Mouse (Mus musculus) macrophage (primary cell): ENCODE results near the gene Asf1b. TPM values are rescaled to one million over a fixed set of nuclear protein-coding genes. Genes with fewer than 3 reads are reported as not detected.
A peak's percentile ranks its signal among the peaks of the same experiment; 100 is the strongest.

Source experiments
- H3K27ac ChIP-seq: fragments of 350-480 bp; formaldehyde crosslinking; 2 replicates; pipeline ENCODE4 v1.9.0; 2021
- H3K36me3 ChIP-seq: fragments of 350-480 bp; formaldehyde crosslinking; 2 replicates; pipeline ENCODE4 v1.9.0; 2021; ENCODE audit errors: inconsistent target
- H3K4me3 ChIP-seq: fragments of 350-480 bp; formaldehyde crosslinking; 2 replicates; pipeline ENCODE4 v1.9.0; 2021; ENCODE audit errors: inconsistent target
- H3K79me2 ChIP-seq: fragments of 350-480 bp; formaldehyde crosslinking; 2 replicates; pipeline ENCODE4 v1.9.0; 2021; ENCODE audit errors: inconsistent target
- WGBS: methylation state at CpG from one replicate; pipeline ENCODE4 v1.1.7; 2026; ENCODE audit warnings: inconsistent platforms; ENCODE audit not compliant: missing documents; 5-methylcytosine and 5-hydroxymethylcytosine counted together
- polyA plus RNA-seq: library from polyadenylated mRNA; stranded (reverse); fragments of 250-400 nt; gene quantifications from 3 replicates; pipeline ENCODE4 v1.2.4, GENCODE M21; 2018; ENCODE audit warnings: inconsistent platforms
- total RNA-seq, 78 experiments: library from RNA; depleted of rRNA; stranded (reverse); fragments of 250-400 nt; gene quantifications; 1 replicate in 9 of 78; 2 replicates in 24 of 78; 3 replicates in 43 of 78; 4 replicates in 2 of 78; pipeline ENCODE4 v1.2.4; 2018; ENCODE audit warnings: inconsistent platforms in 56 of 78

Gene Asf1b
- total RNA-seq (2018; cell fraction: chromatin; rRNA removed), result 1 to 10 TPM in 12 of 26 experiments, under 1 TPM in 4, not detected in 10; 0.40 to 3.9 (median 1.8) TPM
- 1 to 10 TPM; 2.9 to 7.2 (median 4.6) TPM for total RNA-seq (2018; cell fraction: cytosol; rRNA removed)
- 10 to 100 TPM in 1 of 26 experiments, 1 to 10 TPM in 17, under 1 TPM in 7, not detected in 1; 0.30 to 11.5 (median 2.8) TPM for total RNA-seq (2018; cell fraction: nucleus; rRNA removed)
- polyA plus RNA-seq, result 3.8 to 22.0 TPM (median 9.5 TPM) in 3 replicates

DNA sequence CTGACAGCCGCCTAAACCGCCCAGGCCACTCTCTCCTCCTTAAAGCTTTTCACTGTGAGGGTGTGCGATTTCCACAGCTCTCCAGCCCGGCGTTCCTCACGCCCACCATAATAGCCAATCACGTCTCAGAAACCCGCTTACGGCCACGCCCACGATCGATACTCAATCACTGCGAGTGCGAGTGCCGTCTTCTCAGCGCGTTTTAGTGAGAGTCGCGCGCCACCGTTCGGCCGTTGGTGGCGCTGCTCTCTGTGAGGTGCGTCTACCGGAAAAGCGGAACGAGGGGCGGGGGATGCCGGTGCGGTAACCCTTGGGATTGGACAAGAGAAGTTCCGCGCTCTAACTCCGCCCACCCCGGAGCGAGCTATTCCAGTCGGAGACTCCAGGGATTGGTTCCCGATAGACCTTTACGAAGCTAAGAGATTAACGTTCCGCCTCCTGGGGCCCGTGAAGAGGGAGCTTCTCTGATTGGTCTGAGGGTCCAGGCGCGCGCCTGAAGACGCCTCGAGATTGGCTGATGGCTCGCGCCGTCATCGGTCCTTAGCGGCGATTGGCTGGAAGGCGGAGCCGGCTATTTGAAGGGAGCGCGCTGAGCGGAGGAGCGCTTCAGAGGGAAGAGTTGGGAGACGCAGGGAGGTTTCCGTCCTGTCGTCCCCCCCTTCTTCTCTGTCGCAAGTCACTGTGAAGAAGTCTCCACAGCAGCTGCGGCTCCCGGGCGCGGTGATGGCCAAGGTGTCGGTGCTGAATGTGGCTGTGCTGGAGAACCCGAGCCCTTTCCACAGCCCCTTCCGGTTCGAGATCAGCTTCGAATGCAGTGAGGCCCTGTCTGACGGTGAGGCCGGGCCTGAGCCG, at the start of gene Asf1b, which contains the start of gene Gm10644:
Gene Asf1b (plus strand): TSS at position 402 of the 852 bp plus-strand sequence.
Gene Gm10644 (minus strand): TSS at position 100 of the 852 bp plus-strand sequence.
- Histone ChIP-seq H3K27ac (peak within 1 kb of the TSS; percentile 45), H3K4me3 (peak within 1 kb of the TSS; percentile 71), H3K79me2 (peaks cover 48% of the 10 kb centered on the region), H3K36me3 (no peaks in the 10 kb centered on the region)
- WGBS, result under 1% methylated on average over 74 of the region's 75 CpGs

DNA sequence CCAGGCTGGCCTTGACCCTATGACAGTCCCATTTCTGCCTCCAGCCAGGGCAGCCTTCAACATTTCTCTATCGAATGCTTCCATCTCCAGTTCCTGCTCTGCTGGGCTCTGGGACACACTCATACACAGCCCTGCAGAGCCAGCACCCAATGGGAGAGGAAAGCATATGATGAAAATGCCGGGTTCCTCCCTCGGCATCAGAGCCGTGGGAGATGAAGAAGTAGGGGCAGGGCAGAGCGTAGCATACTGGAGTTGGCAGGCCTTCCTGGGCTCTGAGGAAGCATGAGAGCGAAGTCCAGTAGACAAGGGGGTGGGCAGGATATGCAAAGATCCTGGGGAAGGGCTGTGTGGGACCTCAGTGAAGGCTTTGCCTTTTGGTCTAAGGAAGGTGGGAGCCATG, 46.7 kb upstream of the Asf1b start:
- WGBS, result 83% methylated on average over 6 of the region's 6 CpGs
- H3K4me3 ChIP-seq, result no peak overlapping the region
- no peaks in the 10 kb centered on the region for H3K36me3 ChIP-seq
- H3K79me2 ChIP-seq, result no peaks in the 10 kb centered on the region
- no peak overlapping the region for H3K27ac ChIP-seq

DNA sequence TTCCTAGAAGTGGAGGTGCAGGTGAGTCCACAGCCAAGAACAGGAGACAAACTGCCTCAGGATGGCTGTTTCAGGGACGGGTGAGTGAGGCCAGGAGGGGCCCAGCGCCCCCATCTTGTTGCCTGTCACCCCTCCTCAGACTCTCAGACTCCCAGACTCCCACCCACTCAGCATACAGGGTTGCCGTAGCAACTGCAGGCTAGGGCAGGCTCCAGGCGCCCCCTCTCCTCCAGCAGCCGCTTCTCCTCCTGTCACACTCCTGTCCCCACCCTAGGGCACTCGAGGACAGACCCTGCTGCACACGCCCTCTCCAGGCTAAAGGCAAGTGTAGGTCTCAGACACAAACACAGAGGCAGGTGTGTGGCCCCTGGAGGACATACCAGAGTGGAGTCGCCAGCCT, 46.0 kb upstream of the Asf1b start:
- Histone ChIP-seq H3K27ac (no peak overlapping the region), H3K36me3 (no peaks in the 10 kb centered on the region), H3K4me3 (no peak overlapping the region), H3K79me2 (no peaks in the 10 kb centered on the region)
- 86% methylated on average over 8 of the region's 8 CpGs for WGBS

DNA sequence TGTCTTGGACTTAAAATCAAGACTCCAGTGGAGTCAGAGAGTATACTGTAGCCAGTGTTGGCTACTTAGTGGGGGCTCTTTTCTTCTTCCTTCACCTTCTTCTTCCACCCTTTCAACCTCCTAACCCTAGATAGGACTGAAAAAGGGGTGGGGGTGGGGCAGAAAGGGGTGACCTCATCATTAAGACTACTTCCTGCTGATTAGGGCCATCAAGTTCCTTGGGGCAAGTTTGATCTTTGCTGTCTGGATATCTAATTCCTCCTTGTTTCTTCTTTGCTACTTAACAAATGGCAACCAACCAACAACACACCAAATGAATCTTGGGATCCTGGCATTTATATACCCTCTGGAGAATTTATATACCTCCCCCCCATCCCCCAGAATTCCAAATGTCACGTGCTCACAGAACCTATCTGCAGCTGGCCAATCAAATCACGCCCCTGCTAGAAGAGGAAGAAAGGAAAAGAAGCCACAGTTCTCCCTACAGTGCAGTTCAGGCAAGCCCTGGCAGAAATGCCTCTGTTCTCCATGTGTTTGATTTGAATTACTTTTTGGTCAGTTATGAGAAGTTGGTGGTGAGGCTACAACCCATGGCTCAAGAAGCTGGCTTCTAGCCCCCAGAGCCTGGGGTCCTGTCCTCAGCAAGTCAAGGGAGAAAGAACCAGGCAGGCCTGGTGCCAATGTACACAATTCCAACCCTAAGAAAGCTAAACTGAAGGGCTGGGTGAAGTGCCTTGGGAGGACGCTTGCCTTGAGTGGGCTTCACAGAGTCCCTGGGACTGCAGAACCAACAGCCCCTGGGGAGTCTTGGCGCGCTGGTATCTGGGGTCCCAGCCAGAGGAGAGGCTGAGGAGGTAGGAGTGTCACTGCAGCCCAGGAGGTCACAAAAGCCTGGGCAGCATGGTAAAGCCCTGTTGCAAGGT, 43.2 kb upstream of the Asf1b start:
- H3K36me3 ChIP-seq, result no peaks in the 10 kb centered on the region
- H3K27ac ChIP-seq, result no peak overlapping the region
- H3K79me2 ChIP-seq, result no peaks in the 10 kb centered on the region
- H3K4me3 ChIP-seq, result no peak overlapping the region
- WGBS, result 70% methylated on average over 5 of the region's 5 CpGs

DNA sequence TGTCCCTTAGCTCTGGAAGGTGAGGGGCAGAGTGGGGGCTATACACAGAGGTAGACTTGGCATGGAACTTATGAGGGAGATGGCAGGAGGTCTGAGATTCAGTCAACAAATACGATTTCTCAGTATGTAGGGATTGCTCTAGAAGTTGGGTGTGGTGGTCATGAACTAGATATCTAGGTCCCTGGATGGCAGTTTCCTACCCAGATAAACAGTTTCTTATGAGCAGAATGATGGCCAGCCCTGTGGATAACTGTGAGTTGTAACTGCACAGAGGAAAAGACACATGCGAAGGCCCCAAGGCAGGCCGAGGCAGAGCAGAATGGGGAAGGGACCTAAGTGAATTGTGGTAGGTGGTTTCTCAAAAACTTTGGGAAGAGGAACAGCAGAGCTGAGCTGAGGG, 41.1 kb upstream of the Asf1b start:
- Histone ChIP-seq H3K36me3 (no peaks in the 10 kb centered on the region), H3K27ac (no peak overlapping the region), H3K79me2 (no peaks in the 10 kb centered on the region), H3K4me3 (no peak overlapping the region)
- WGBS, result 85% methylated on average over 3 of the region's 3 CpGs

DNA sequence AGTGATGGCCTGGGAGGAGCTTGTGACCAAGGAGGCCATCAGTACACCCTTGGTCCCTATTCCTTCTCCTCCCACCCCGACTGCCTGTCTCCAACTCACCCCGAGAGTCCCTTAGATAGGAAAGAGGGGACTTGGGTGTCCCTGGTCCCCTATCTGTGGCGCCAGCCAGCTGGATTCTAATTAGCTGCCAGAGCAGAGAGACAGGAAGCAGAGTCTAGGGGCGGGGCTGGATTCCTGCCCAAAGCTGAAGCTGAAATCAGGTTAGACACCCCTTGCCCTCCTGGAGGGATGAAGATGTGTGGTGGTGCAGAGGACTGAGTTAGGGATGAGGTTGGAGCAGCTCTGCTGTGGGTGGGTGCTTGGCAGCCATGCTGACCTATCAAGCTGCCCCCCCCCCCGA, 40.4 kb upstream of the Asf1b start:
- H3K4me3 ChIP-seq, result no peak overlapping the region
- no peaks in the 10 kb centered on the region for H3K79me2 ChIP-seq
- 41% methylated on average over 5 of the region's 5 CpGs for WGBS
- no peaks in the 10 kb centered on the region for H3K36me3 ChIP-seq
- no peak overlapping the region for H3K27ac ChIP-seq

DNA sequence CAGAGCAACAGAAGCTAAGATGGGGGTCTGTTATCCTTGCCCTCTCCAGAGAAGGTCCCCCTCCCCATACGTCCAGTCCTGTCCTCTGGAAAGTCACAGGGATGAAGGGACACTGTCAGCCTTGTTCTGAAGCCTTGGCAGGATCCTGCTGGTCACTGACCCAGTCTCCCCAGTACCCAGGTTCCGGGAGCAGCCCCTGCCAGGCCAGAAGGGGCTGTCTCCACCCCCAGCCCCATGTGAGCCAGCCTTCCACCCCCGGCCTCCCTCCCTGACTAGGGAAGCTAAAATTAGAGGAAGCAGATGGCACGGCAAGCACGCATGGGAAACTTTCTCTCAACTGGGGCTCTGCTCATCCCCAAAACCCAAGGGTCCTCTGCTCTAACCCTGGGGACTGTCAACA, 39.3 kb upstream of the Asf1b start:
- WGBS, result 34% methylated on average over 5 of the region's 5 CpGs

DNA sequence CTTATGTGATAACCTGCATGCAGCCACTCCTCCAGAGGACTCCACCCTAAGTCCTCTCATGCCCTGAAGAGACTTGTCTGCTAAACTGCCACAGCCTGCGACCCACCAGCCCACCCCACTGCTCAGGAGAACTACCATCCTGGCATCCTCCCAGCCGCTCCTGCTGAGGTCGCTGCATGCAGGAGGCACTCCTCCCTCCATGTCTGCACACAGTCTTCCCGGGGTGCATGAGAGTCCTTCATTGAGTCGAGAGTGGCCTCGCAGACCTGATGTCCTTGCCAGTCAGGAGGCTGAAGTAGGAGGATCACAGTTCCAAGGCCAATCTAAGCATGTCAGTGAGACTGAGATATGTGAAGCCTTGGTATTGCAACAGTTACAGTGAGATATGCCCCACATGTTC, 37.7 kb upstream of the Asf1b start:
- 96% methylated on average over 6 of the region's 6 CpGs for WGBS
- Histone ChIP-seq H3K27ac (no peak overlapping the region), H3K36me3 (no peaks in the 10 kb centered on the region), H3K4me3 (no peak overlapping the region), H3K79me2 (no peaks in the 10 kb centered on the region)

More for the DNA sequence above, 39.3 kb upstream of the Asf1b start:
- H3K27ac ChIP-seq, result no peak overlapping the region
- H3K4me3 ChIP-seq, result no peak overlapping the region
- H3K79me2 ChIP-seq, result no peaks in the 10 kb centered on the region
- H3K36me3 ChIP-seq, result no peaks in the 10 kb centered on the region

DNA sequence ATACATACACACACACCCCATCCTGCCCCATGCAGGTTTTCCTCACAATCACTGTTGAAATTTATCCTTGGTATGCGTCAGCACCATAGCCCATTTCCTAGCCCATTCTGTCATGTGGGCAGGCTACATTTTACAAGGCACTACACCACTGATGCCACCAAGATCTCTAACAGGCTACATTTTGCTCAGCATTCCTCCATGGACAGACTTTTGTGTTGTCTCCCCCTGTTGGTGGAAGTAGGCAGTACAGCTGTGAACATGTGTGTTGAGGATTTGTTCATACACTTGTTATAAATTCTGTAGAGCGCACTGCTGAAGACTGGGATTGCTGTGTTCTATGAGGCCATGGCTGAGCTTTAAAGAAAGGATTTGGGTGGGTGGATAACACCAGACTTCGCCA, 33.7 kb upstream of the Asf1b start:
- no peaks in the 10 kb centered on the region for H3K36me3 ChIP-seq

DNA sequence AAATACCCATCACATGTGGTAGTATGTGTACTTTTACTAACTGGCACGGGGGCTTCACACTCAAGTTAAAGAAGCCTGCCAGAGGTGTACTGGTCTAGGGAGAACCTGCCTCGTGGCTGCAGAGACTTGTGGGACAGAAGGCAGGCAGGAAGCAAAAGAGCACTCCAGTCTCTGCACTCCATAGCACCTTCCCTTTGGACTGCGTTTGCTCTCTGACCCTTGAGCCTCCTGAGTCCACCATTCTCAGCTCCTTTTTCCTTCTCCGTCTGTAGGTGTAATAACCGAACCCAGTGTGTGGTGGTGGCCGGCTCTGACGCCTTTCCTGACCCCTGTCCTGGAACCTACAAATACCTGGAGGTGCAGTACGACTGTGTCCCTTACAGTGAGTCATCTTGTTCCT, 32.6 kb upstream of the Asf1b start:
- Histone ChIP-seq H3K79me2 (no peaks in the 10 kb centered on the region), H3K27ac (no peak overlapping the region), H3K36me3 (no peaks in the 10 kb centered on the region), H3K4me3 (no peak overlapping the region)
- WGBS, result 86% methylated on average over 8 of the region's 8 CpGs

More for the DNA sequence above, 33.7 kb upstream of the Asf1b start:
- WGBS, result 82% methylated on average over 3 of the region's 3 CpGs
- Histone ChIP-seq H3K4me3 (no peak overlapping the region), H3K27ac (no peak overlapping the region), H3K79me2 (no peaks in the 10 kb centered on the region)

DNA sequence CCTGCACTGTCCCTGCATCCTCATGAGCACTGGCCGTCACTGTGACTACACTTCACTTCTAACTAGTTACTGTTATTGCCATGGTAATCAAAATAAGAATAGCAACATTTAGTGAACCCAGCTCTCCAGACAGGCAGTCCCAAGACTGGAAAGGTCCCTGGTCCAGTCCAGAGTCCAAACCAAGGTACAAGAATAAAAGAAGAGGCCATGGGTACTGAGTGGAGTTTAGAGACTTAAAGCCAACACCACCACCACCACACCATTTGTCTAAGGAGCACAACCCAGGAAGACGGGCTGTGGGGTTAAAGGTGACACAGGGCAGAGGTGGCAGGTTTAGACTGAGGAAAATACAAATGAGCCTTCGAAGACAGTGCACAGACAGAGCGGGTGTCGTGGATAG, 30.7 kb upstream of the Asf1b start:
- H3K27ac ChIP-seq, result no peak overlapping the region
- WGBS, result 95% methylated on average over 5 of the region's 5 CpGs
- no peaks in the 10 kb centered on the region for H3K36me3 ChIP-seq
- no peak overlapping the region for H3K4me3 ChIP-seq
- no peaks in the 10 kb centered on the region for H3K79me2 ChIP-seq

DNA sequence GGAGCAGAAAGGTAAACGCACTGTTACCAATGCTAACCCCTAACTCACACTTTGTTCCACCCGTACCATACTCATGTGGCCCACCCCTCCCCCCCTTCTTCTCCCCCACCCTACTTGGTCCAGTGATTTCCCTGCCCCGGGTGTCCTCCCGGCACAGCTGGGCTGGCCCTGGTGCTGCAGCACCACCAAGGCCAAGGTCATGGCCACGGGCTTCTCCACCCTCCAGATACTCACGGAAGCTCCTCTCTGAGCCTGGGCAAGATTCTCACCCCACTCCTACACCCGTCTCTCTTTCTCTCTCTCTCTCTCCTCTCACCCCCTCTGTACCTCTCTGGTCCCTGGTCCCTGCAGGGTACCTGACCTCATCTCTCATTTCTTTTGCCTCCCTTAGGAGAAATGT, 29.0 kb upstream of the Asf1b start:
- no peak overlapping the region for H3K27ac ChIP-seq
- H3K79me2 ChIP-seq, result no peaks in the 10 kb centered on the region
- no peaks in the 10 kb centered on the region for H3K36me3 ChIP-seq
- 91% methylated on average over 6 of the region's 7 CpGs for WGBS
- no peak overlapping the region for H3K4me3 ChIP-seq

DNA sequence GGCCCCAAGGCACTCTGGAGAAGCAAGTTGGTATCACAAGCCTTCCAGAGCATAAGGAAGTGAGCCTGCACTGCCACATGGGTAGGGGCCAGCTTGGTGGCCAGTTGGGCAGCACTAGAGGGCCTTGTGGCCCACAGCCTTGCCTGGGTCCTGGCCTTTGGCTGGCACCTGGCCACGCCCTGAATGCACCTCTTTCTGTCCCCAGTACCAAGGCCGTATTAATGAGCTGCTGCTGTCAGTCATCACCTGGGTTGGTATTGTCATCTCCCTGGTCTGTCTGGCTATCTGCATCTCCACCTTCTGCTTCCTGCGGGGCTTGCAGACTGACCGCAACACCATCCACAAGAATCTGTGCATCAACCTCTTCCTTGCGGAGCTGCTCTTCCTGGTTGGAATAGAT, 21.1 kb upstream of the Asf1b start:
- H3K4me3 ChIP-seq, result no peak overlapping the region
- H3K79me2 ChIP-seq, result no peaks in the 10 kb centered on the region
- WGBS, result 85% methylated on average over 5 of the region's 5 CpGs
- H3K27ac ChIP-seq, result no peak overlapping the region
- no peaks in the 10 kb centered on the region for H3K36me3 ChIP-seq

DNA sequence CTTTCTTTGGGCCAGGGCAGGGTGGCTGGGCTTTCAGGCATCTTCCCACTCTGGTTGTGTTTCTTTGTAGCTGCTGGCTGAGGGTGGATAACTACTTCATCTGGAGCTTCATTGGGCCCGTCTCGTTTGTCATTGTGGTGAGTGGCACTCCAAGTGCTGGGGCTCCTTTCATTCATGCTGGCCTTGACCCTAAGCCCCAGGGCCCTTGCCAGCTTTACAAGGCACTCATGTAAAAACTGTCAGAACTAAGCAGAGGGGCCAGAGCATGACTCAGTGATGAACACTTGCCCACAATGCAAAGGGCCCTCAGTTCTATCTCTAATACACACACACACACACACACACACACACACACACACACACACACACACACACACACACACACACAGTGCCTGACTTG, 20.3 kb upstream of the Asf1b start:
- Histone ChIP-seq H3K79me2 (no peaks in the 10 kb centered on the region), H3K36me3 (no peaks in the 10 kb centered on the region), H3K4me3 (no peak overlapping the region), H3K27ac (no peak overlapping the region)
- WGBS, result 96% methylated on average over 2 of the region's 2 CpGs
